Mouse (Mus musculus) hindbrain, embryonic 14.5 days (tissue): Measurements from ENCODE around the gene March2. TPM values are rescaled to one million over a fixed set of nuclear protein-coding genes. Genes with fewer than 3 reads are reported as not detected.
"Not testable (repeated sequence)": the region's sequence is repeated elsewhere in the genome, so short reads cannot be mapped to it uniquely, and the experiment has no call there.

Source experiments
- ATAC-seq: fragments of 200-750 bp; cut with Nextera tagmentation; 2 replicates; pipeline ENCODE4 v1.8.0; 2017; ENCODE audit warnings: moderate number of reproducible peaks, mild to moderate bottlenecking, moderate TSS enrichment, moderate library complexity; ENCODE audit not compliant: low FRiP score
- DNase-seq: peaks from one replicate; pipeline ENCODE4 v3.0.0-alpha.2; 2015; ENCODE audit warnings: low spot score
- H3K27ac ChIP-seq: fragments of 300-500 bp; sonication (generic); 2 replicates; pipeline ENCODE4 v1.5.1; 2014; ENCODE audit warnings: mild to moderate bottlenecking, moderate library complexity
- H3K27me3 ChIP-seq: fragments of 300-500 bp; sonication (generic); 2 replicates; pipeline ENCODE4 v1.6.1; 2014; ENCODE audit warnings: mild to moderate bottlenecking, low read length, mixed read lengths; ENCODE audit not compliant: control insufficient read depth, insufficient read depth
- H3K36me3 ChIP-seq: fragments of 300-500 bp; sonication (generic); replicated peaks from 2 replicates; pipeline ENCODE4 v1.6.1; 2014; ENCODE audit not compliant: control insufficient read depth, insufficient read depth
- H3K4me1 ChIP-seq: fragments of 300-500 bp; sonication (generic); replicated peaks from 2 replicates; pipeline ENCODE4 v1.6.1; 2014; ENCODE audit warnings: antibody characterized with exemption, low read length, mixed read lengths; ENCODE audit not compliant: control insufficient read depth, insufficient read depth
- H3K4me2 ChIP-seq: fragments of 300-500 bp; sonication (generic); replicated peaks from 2 replicates; pipeline ENCODE4 v1.6.1; 2014; ENCODE audit warnings: mild to moderate bottlenecking, moderate library complexity
- H3K4me3 ChIP-seq: fragments of 300-500 bp; sonication (generic); replicated peaks from 2 replicates; pipeline ENCODE4 v1.5.1; 2014; ENCODE audit warnings: mild to moderate bottlenecking, low read length
- H3K9ac ChIP-seq: fragments of 300-500 bp; sonication (generic); 2 replicates; pipeline ENCODE4 v1.6.1; 2014
- H3K9me3 ChIP-seq: fragments of 300-500 bp; sonication (generic); 2 replicates; pipeline ENCODE4 v1.6.1; 2016; ENCODE audit warnings: low read length; ENCODE audit not compliant: control insufficient read depth
- WGBS: fragments of 180-500 bp; shearing (Covaris S2); extraction: QIAGEN DNeasy Blood & Tissue Kit; methylation state at CpG from one replicate; pipeline ENCODE4 v1.1.7; 2014; 5-methylcytosine and 5-hydroxymethylcytosine counted together
- polyA plus RNA-seq: library from polyadenylated mRNA; unstranded; fragments of >200 nt; fragmentation: Nextera tagmentation; extraction: Ambion mirVana; gene quantifications from 2 replicates; pipeline ENCODE4 v1.2.1, GENCODE M21; 2014

The March2 gene
- polyA plus RNA-seq, 1 experiment from 2014 or later: 69.0 TPM

DNA sequence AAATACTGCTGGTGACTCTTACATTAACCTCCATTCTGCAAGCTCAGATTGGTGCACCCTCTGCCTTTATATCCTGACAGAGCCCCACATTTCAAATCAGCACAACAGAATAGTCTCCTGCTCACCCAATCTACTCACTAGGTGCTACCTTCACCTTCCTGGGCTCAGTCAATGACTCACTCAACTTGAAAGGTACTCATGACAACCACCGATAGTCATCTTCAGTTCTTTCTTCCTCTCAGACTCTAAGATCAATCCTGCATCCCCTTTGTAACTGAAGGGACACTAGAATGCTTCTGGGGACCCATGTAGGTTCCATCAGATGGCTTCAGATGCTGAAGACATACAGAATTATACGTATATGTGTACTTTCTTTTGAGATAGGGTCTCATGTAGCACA lies 33.8 kb upstream of the March2 start:
- peaks cover 40% of the 10 kb centered on the region for H3K36me3 ChIP-seq
- DNase-seq (no peak), ATAC-seq (no peak)
- no peaks in the 10 kb centered on the region for H3K27me3 ChIP-seq
- WGBS: 98% methylated on average over 2 of the region's 2 CpGs
- no peak overlapping the region for H3K4me2 ChIP-seq
- H3K9me3 ChIP-seq: no peaks in the 10 kb centered on the region
- H3K9ac ChIP-seq: no peak overlapping the region
- no peak overlapping the region for H3K4me3 ChIP-seq
- no peak overlapping the region for H3K27ac ChIP-seq
- peaks cover 25% of the 10 kb centered on the region for H3K4me1 ChIP-seq

DNA sequence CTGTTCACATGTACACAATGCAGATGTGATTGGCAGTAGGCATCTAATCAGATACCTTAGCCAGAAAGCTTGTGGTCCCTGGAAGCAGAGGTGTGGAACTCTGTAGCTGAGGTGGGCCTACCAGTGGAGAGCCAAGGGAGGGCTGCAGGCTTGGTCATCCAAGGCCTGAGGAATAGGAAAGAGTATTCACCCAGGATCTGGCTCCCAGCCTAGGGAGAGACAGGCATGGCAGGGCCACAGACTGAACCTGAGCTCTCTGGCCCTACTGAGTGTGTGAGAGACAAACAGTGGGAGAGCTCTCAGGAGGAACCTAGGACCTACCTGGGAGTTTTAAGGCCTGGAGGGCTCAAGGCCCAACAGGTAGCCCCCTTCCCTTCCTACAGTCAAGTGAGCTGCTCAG lies 32.7 kb upstream of the March2 start:
- Histone ChIP-seq H3K27me3 (no peaks in the 10 kb centered on the region), H3K27ac (no peak overlapping the region), H3K9ac (no peak overlapping the region), H3K9me3 (no peaks in the 10 kb centered on the region), H3K4me3 (no peak overlapping the region), H3K4me1 (peaks cover 15% of the 10 kb centered on the region), H3K4me2 (no peak overlapping the region), H3K36me3 (peaks cover 43% of the 10 kb centered on the region)
- ATAC-seq (no peak), DNase-seq (no peak)

DNA sequence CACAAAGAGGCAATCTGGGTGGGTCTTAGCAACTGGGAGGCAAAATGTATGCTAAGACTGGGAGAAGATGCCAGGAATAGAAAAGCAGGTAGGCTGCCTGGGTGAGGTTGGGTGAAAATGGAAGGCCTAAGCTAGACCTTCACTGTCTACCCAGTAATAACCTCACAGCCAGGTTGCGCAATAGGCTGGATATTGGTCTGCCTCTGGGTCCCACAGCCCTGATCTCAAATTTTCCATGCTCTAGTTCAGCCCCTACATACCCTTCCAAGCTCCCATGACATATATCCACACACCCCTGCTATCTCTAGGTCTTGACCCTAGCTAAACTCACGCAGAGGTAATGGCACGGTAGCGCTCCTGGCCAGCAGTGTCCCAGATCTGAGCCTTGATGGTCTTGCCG lies 31.0 kb upstream of the March2 start:
- DNase-seq: no peak
- no peaks in the 10 kb centered on the region for H3K9me3 ChIP-seq

DNA sequence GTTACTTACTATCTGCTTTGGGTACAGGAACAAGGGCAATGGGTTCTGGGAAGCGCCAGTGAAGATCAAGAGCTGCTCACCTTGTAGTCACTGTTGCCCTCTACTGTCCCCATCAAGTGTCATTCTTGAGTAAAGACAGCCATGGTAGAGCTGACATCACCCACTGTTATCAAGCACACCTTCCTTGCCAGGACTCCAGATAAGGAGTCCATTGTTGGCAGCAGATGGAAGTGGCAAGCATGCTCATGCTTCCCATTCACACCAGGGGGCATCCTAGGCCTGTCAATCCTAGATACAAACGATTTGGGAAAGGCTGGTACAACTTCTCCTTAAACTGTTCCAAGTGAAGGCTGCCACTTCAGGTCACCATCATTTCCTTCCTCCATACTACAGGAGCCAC lies 27.5 kb upstream of the March2 start:
- Histone ChIP-seq H3K27ac (no peak overlapping the region), H3K4me2 (no peak overlapping the region), H3K36me3 (peaks cover 54% of the 10 kb centered on the region), H3K27me3 (no peaks in the 10 kb centered on the region), H3K9ac (no peak overlapping the region), H3K9me3 (0 out of 2 replicates have a peak, but pooled peaks cover 3% of the 10 kb centered on the region), H3K4me1 (no peaks in the 10 kb centered on the region), H3K4me3 (no peak overlapping the region)
- WGBS: 84% methylated on average over 2 of the region's 2 CpGs
- DNase-seq (no peak), ATAC-seq (no peak)

More for the DNA sequence above, 31.0 kb upstream of the March2 start:
- H3K4me2 ChIP-seq: no peak overlapping the region
- H3K4me1 ChIP-seq: peaks cover 2% of the 10 kb centered on the region; the same call in 1 of the 2 replicates
- H3K9ac ChIP-seq: no peak overlapping the region
- ATAC-seq: no peak
- no peaks in the 10 kb centered on the region for H3K27me3 ChIP-seq
- 96% methylated on average over 5 of the region's 5 CpGs for WGBS
- H3K27ac ChIP-seq: no peak overlapping the region
- H3K4me3 ChIP-seq: no peak overlapping the region
- peaks cover 60% of the 10 kb centered on the region for H3K36me3 ChIP-seq

DNA sequence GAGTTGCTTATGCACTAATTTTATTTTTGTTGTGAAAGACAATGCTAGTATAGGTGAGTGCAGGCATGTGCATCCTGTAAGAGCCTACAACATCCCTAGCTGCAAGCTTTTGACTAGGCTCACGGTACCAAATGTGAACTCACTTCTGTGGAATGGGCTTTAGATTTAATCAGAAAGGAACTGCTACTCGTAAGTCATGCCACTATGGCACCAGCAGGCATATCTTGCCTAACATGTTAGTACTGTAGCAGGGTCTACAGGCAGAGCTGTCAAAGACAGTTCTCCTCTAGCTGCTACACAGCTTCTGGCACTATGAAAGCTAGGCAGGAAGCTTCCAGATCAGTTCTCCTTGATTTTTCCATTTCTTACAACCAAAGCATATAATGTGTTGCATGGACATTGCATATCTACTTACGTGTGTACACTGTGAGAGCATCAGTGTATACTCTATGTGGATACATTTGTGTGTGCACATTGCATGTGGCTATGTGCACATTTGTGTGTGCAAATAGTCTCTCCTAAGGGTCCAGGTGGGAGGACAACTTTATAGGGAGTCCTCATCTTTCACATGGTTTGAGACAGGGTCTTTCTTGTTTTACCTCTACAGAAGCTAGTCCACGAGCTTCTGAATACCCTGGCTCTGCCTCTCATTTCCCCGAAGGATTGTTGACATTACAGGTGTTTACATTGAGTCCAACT lies 26.4 kb upstream of the March2 start:
- Histone ChIP-seq H3K9me3 (0 out of 2 replicates have a peak, but pooled peaks cover 3% of the 10 kb centered on the region), H3K27ac (no peak overlapping the region), H3K36me3 (peaks cover 43% of the 10 kb centered on the region), H3K4me2 (no peak overlapping the region), H3K4me3 (no peak overlapping the region), H3K9ac (no peak overlapping the region), H3K4me1 (no peaks in the 10 kb centered on the region), H3K27me3 (no peaks in the 10 kb centered on the region)
- no peak for ATAC-seq
- 93% methylated on average over 5 of the region's 5 CpGs for WGBS
- DNase-seq: no peak

DNA sequence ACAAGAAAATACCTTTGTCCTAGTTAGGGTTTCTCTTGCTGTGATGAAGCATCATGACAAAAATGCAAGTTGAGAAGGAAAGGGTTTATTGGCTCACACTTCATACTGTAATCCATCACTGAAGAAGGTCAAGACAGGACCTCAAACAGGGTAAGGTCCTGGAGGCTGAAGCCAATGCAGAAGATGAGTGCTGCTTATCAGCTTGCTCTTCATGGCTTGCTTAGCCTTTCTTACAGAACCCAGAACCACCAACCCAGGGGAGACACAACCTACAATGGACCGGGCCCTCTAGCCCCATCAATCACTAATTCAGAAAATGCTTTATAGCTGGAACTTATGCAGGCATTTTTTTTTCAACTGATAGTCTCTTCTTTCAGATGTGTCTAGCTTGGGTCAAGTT lies 23.9 kb upstream of the March2 start:
- Histone ChIP-seq H3K27me3 (no peaks in the 10 kb centered on the region), H3K4me2 (no peak overlapping the region), H3K4me1 (no peaks in the 10 kb centered on the region), H3K9ac (no peak overlapping the region), H3K4me3 (no peak overlapping the region), H3K27ac (no peak overlapping the region), H3K9me3 (0 out of 2 replicates have a peak, but pooled peaks cover 3% of the 10 kb centered on the region), H3K36me3 (peaks cover 20% of the 10 kb centered on the region)
- ATAC-seq: no peak
- DNase-seq: no peak
- 100% methylated on average over 1 of the region's 1 CpGs for WGBS

DNA sequence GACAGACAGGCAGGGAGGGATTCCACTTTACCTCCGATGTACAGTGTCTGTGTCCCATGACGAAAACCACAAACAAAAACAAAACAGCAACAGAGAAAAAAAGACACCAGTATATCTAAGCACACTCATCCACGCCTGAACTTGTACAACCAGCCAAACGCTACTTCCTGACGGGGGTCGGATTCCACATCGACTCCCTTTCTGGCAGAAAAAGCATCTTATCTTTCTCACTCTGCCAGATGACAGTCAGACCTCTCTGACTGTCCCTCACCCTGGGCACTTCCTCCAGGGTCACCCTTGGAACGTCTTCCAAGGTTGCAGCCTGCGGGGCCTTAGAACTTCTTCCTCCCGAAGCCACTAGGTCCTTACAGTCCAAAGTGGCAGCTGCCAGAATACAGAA lies 15.1 kb upstream of the March2 start:
- H3K4me3 ChIP-seq, H3K9me3 ChIP-seq, ATAC-seq, H3K36me3 ChIP-seq, H3K9ac ChIP-seq, H3K27ac ChIP-seq, H3K4me1 ChIP-seq, H3K4me2 ChIP-seq, H3K27me3 ChIP-seq, DNase-seq: not testable (repeated sequence)
- 90% methylated on average over 10 of the region's 10 CpGs for WGBS

DNA sequence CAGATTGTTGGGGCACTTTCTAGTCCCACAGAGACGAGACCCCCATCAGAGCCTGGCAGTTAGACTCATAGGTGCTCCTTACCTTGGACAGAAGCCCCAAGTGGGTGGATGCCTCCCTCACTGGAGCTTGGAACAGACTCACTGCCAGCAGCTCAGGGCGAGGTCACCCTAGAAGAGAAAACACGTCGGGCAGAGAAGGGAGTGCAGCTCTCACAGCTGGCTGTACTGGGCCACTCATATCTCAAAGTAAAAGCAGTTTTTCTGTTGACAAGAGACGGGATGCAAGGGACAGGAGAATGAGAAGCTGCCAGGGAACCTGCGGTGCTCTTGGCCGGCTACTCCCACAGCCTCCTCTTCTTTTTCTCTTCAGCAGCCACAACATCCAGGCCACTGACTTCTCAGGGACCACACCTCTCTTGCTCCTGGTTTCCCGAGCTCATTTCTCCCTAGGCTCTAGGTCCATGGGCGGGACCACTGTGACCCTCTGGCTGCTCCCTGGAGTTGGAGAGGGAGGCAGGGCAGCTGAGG lies 14.2 kb upstream of the March2 start:
- ATAC-seq, H3K36me3 ChIP-seq, H3K9me3 ChIP-seq, H3K4me3 ChIP-seq, H3K4me1 ChIP-seq, H3K27ac ChIP-seq, H3K27me3 ChIP-seq, H3K9ac ChIP-seq, H3K4me2 ChIP-seq, DNase-seq: not testable (repeated sequence)
- 78% methylated on average over 9 of the region's 9 CpGs for WGBS

DNA sequence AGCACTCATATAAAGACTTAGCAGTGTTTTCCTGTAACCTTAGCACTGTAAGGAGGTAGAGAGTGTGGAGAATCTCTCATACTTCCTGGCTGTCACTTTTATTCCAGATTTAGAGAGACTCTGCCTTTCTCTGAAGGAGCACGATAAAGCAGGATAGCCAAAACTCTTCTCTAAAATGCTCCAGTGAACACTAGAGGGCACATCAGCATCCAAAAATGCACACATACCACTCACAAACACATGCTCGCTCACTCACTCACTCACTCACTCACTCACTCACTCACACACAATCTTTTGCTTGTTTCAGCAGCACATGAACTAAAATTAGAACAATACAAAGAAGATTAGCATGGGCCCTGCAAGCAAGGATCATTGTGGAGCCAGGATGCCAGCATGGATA lies 10.7 kb upstream of the March2 start:
- no peak for ATAC-seq
- WGBS: 83% methylated on average over 2 of the region's 2 CpGs

More for the DNA sequence above, 10.7 kb upstream of the March2 start:
- no peak for DNase-seq
- H3K4me3 ChIP-seq: no peak overlapping the region
- H3K27ac ChIP-seq: no peak overlapping the region
- H3K36me3 ChIP-seq: no peaks in the 10 kb centered on the region
- H3K9ac ChIP-seq: no peak overlapping the region
- no peaks in the 10 kb centered on the region for H3K9me3 ChIP-seq
- no peak overlapping the region for H3K4me2 ChIP-seq
- no peaks in the 10 kb centered on the region for H3K27me3 ChIP-seq
- no peaks in the 10 kb centered on the region for H3K4me1 ChIP-seq
